Mouse (Mus musculus): ENCODE results near the gene Smim13. TPM values are rescaled to one million over a fixed set of nuclear protein-coding genes. Genes with fewer than 3 reads are reported as not detected.
"Not testable (repeated sequence)": the region's sequence is repeated elsewhere in the genome, so short reads cannot be mapped to it uniquely, and the experiment has no call there.

The Smim13 gene
- polyA plus RNA-seq, 1 experiment from 2014 or later: 15.3 TPM

DNA sequence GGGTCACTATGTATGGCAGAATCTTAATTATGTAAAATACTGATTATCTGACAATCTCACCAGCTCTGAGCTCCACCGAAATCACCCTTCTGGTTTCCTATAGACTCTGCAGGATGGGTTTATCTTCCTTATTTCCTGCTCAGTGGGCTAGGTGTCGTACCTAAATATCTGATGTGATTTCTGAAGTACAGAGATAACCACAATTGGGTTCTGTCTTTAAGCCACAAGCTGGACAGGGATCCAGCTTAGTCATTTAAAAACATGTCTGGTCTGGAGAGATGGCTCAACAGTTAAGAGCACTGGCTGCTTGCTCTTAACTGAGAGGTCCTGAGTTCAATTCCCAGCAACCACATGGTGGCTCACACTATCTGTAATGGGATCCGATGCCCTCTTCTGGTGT is 7.3 kb downstream of the Smim13 start:
- 94% methylated on average over 3 of the region's 3 CpGs for WGBS
- Histone ChIP-seq H3K9ac (replicated peaks) (no peak overlapping the region), H3K4me2 (no peak overlapping the region), H3K27me3 (no peaks in the 10 kb centered on the region), H3K4me3 (replicated peaks) (no peak overlapping the region), H3K36me3 (no peaks in the 10 kb centered on the region; the same call in 1 of the 2 replicates), H3K4me1 (replicated peaks) (no peaks in the 10 kb centered on the region), H3K9me3 (no peaks in the 10 kb centered on the region), H3K27ac (no peak overlapping the region)
- ATAC-seq (ENCODE audit: insufficient number of reproducible peaks, insufficient read depth, low FRiP score, low TSS enrichment, low read depth): no peak

DNA sequence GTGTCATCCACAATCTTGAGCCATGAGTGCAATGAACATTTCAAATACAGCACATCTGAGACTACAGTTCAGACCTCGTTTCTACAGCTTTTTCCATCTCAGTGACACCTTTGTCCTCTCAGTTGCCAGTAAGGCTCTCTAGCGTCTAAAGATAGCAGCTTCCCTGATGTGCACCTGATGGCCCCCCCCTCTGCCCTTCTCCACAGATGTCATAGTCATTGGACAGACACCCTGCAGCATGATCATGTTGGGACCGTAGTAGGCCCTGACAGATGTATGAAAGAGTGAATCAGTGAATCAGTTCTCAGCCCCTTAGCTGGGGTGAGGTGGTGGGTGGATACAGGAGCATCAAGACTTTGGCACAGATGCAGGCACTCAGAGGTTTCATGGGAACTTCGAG is 8.2 kb downstream of the Smim13 start:
- Histone ChIP-seq H3K9ac (replicated peaks) (no peak overlapping the region), H3K36me3 (no peaks in the 10 kb centered on the region; the same call in 1 of the 2 replicates), H3K9me3 (no peaks in the 10 kb centered on the region), H3K27me3 (no peaks in the 10 kb centered on the region), H3K4me2 (no peak overlapping the region), H3K27ac (no peak overlapping the region), H3K4me1 (replicated peaks) (no peaks in the 10 kb centered on the region), H3K4me3 (replicated peaks) (no peak overlapping the region)
- ATAC-seq (ENCODE audit: insufficient number of reproducible peaks, insufficient read depth, low FRiP score, low TSS enrichment, low read depth): no peak
- WGBS: 87% methylated on average over 4 of the region's 4 CpGs

DNA sequence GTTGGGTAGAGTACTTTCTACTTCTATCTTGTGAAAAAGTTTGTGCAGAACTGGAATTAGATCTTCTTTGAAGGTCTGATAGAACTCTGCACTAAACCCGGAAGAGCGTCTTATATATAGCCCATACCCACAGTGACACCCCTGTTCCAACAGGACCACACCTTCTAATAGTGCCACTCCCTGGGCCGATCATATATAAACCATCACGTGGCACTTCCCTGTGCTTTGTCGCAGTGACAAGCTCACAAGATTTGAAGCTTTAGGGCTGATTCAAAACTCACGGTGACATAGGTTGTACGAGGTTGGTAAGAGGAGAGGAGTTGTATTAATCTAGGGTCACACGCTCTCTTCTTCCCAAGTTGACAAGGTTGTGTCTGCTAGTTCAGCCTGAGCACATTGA is 12.0 kb downstream of the Smim13 start:
- not testable (repeated sequence) for H3K4me3 ChIP-seq (replicated peaks); H3K9ac ChIP-seq (replicated peaks); ATAC-seq (ENCODE audit: insufficient number of reproducible peaks, insufficient read depth, low FRiP score, low TSS enrichment, low read depth); H3K27me3 ChIP-seq; H3K4me2 ChIP-seq; H3K9me3 ChIP-seq; H3K36me3 ChIP-seq; H3K27ac ChIP-seq; H3K4me1 ChIP-seq (replicated peaks)
- 93% methylated on average over 8 of the region's 8 CpGs for WGBS

DNA sequence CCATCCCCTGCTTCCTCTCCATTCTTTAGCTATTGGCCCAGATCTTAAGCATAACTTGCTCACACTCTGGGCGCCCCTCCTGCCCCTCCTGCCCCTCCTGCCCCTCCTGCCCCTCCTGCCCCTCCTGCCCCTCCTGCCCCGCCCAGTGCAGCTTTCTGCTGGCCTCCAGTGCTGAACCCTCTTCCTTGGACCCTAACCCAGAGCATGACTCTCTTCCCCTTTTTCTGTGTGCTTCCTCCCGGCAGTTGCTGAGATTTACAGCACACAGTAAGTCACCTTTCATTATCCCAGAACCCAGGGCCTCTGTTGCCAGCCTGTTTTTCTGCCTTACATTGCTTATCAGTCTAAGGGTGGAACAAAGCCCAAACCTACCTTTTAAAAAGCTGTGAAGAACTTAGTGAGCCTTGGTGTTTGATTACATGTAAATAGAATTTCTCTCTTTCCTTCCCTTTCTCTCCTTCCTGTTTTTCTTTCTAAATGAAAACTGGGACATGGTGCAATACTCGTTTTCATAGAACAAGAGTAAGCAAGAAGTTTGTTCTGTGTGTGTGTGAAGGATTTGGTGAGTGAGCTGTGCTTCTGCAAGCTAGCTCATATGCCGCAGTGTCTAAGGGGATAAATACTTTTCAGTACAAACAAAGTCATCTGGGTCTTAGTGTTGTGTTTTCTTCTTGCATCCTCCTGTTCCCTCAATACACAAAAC is 13.8 kb downstream of the Smim13 start:
- 76% methylated on average over 5 of the region's 5 CpGs for whole genome bisulfite sequencing
- ATAC-seq (ENCODE audit: insufficient number of reproducible peaks, insufficient read depth, low FRiP score, low TSS enrichment, low read depth): no peak
- Histone ChIP-seq H3K36me3 (no peaks in the 10 kb centered on the region), H3K27me3 (no peaks in the 10 kb centered on the region), H3K9me3 (0 out of 2 replicates have a peak, but pooled peaks cover 3% of the 10 kb centered on the region), H3K27ac (no peak overlapping the region), H3K4me2 (no peak overlapping the region), H3K4me3 (replicated peaks) (no peak overlapping the region), H3K9ac (replicated peaks) (no peak overlapping the region), H3K4me1 (replicated peaks) (no peaks in the 10 kb centered on the region)

DNA sequence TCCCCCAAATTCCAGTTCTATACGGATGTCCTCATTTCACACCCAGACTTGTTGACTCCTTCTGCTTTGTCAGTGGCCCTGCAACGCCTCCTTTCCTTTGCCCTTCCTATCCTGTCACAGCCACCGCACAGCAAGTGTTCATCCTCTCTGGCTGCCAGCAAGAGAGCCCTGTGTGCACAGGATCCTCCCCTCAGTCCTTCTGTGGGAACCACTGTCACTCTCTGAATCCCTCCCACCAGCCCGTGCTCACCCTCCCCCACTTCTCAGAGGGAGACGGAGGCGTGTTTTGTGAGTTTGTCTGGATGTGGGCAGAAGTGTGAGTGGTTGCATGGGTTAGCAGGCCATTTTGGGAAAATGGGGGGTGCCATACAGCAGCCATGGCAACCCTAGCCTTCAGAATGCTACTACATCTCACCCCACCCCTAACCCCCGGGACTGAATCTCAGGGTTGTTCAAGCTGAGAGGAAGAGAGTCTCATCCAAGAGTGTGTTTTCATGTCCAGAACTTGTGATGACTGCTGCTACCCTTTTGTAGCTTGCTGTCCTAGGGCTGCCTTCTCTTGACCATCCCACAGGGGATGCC is 18.3 kb downstream of the Smim13 start:
- H3K9me3 ChIP-seq: 0 out of 2 replicates have a peak, but pooled peaks cover 3% of the 10 kb centered on the region
- H3K4me3 ChIP-seq (replicated peaks): no peak overlapping the region
- WGBS: 58% methylated on average over 7 of the region's 7 CpGs
- H3K27ac ChIP-seq: no peak overlapping the region
- H3K9ac ChIP-seq (replicated peaks): no peak overlapping the region
- no peaks in the 10 kb centered on the region for H3K27me3 ChIP-seq
- no peaks in the 10 kb centered on the region for H3K4me1 ChIP-seq (replicated peaks)
- no peak overlapping the region for H3K4me2 ChIP-seq
- no peaks in the 10 kb centered on the region for H3K36me3 ChIP-seq
- no peak for ATAC-seq (ENCODE audit: insufficient number of reproducible peaks, insufficient read depth, low FRiP score, low TSS enrichment, low read depth)

DNA sequence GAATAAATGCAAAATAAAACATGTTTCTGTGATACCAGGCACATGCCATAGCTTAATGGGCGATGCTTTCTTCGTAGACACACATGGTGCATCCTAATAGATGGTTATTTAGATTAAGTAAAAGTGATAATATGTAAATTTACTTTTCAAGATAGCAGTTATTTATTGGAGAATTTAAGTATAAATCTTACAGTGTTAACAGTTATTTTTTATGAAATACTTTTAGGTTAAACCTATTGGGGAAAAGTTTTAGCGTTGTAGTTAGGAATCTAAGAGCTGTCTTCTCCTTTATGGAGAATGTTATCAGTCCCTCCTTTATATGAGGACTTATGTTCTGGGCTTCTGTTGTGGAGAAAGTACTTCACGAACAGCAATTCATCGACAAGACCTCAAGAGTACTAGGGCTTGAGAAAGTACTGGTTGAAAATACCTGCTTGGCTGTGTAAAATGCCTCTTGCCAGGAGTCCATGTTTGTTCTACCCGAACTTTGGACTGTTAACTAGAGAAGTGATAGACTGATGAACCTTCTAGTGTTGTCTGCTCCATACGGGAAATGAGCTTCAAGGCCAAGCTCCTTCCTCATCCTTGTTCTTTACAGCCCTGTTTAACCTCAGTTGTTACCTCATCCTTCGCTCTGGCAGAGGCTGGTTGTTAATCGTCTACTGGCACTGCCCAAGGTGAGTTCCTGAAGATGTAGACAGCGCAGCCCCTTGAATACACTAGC is 24.4 kb downstream of the Smim13 start, which contains the start of gene Gm17364:
Gm17364 (minus strand) TSS at position 51 of the 724 bp plus-strand sequence.
- Histone ChIP-seq H3K27ac (no peak within 1 kb of the TSS), H3K27me3 (no peaks in the 10 kb centered on the region), H3K9ac (replicated peaks) (no peak within 1 kb of the TSS), H3K9me3 (no peaks in the 10 kb centered on the region; the same call in 1 of the 2 replicates), H3K4me2 (no peak within 1 kb of the TSS), H3K4me3 (replicated peaks) (no peak within 1 kb of the TSS), H3K36me3 (peaks cover 7% of the 10 kb centered on the region; the same call in 1 of the 2 replicates), H3K4me1 (replicated peaks) (no peaks in the 10 kb centered on the region; the same call in 1 of the 2 replicates)
- 92% methylated on average over 10 of the region's 10 CpGs for WGBS
- ATAC-seq (ENCODE audit: insufficient number of reproducible peaks, insufficient read depth, low FRiP score, low TSS enrichment, low read depth): no peak

DNA sequence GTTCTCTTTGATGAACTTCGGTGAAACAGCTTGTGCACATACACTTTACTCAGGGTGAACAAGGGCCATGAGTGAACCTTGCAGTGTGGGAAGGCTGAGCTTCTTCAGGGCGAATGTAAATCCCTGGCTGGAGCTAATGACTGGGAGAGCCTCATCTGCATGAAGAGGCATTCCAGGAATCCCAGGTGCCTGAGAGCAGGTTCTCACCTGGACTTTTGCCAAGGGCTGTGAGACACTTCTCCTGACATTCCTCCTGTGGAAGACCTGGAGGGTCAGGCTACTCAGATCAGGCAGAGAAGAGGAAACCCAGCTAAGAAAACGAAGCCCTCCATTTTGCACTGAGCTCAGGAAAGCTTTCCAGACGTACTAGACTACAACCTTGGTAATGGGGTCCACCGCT is 31.1 kb downstream of the Smim13 start:
- Histone ChIP-seq H3K4me1 (replicated peaks) (no peaks in the 10 kb centered on the region), H3K4me3 (replicated peaks) (no peak overlapping the region), H3K27me3 (no peaks in the 10 kb centered on the region), H3K4me2 (no peak overlapping the region), H3K27ac (no peak overlapping the region), H3K36me3 (no peaks in the 10 kb centered on the region), H3K9me3 (no peaks in the 10 kb centered on the region; the same call in 1 of the 2 replicates), H3K9ac (replicated peaks) (no peak overlapping the region)
- WGBS: 68% methylated on average over 5 of the region's 5 CpGs
- no peak for ATAC-seq (ENCODE audit: insufficient number of reproducible peaks, insufficient read depth, low FRiP score, low TSS enrichment, low read depth)

DNA sequence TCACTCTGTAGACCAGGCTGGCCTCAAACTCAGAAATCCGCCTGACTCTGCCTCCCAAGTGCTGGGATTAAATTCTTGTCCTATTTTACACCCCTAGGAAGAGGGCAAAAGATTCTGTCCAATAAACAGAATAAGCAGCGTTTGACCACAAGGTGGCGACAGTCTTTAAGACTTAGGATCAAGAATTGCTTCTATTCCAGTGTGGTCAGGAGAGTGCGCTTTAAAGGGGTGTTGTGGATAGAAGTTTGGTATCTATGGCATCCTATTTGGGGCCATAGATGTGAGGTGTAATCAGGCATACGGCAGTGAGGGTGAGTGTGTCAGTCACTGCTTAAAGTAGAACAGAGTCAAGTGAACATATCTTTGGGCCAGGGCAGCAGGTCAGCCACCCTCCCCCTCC is 33.6 kb downstream of the Smim13 start:
- 27% methylated on average over 5 of the region's 5 CpGs for WGBS
- ATAC-seq (ENCODE audit: insufficient number of reproducible peaks, insufficient read depth, low FRiP score, low TSS enrichment, low read depth): no peak
- H3K4me1 ChIP-seq (replicated peaks): no peaks in the 10 kb centered on the region

DNA sequence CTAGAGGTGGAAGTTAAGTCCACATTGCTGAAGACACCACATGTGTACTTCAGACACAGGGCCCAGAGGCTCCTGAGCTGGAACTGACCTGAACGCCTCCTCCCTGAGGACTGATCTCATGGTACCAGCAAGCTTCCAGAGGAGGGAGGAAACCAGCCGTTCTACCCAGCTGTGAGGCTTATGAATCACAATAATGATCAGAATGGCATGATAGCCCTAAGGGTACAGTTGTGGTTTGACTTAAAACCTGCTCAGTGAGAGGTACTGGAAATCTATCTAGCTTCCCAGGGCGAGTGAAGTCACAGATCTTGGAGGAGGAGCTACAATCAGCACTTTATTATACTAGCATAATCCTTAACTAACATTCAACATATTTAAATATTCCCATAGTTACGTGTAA is 35.8 kb downstream of the Smim13 start:
- no peak for ATAC-seq (ENCODE audit: insufficient number of reproducible peaks, insufficient read depth, low FRiP score, low TSS enrichment, low read depth)
- Histone ChIP-seq H3K27me3 (no peaks in the 10 kb centered on the region), H3K4me3 (replicated peaks) (no peak overlapping the region), H3K27ac (no peak overlapping the region), H3K4me2 (no peak overlapping the region), H3K4me1 (replicated peaks) (no peaks in the 10 kb centered on the region), H3K36me3 (no peaks in the 10 kb centered on the region), H3K9me3 (no peaks in the 10 kb centered on the region), H3K9ac (replicated peaks) (no peak overlapping the region)
- WGBS: 68% methylated on average over 4 of the region's 4 CpGs

More for the DNA sequence above, 33.6 kb downstream of the Smim13 start:
- Histone ChIP-seq H3K4me3 (replicated peaks) (no peak overlapping the region), H3K4me2 (no peak overlapping the region), H3K36me3 (no peaks in the 10 kb centered on the region), H3K9ac (replicated peaks) (no peak overlapping the region), H3K27ac (no peak overlapping the region), H3K27me3 (no peaks in the 10 kb centered on the region), H3K9me3 (no peaks in the 10 kb centered on the region)

DNA sequence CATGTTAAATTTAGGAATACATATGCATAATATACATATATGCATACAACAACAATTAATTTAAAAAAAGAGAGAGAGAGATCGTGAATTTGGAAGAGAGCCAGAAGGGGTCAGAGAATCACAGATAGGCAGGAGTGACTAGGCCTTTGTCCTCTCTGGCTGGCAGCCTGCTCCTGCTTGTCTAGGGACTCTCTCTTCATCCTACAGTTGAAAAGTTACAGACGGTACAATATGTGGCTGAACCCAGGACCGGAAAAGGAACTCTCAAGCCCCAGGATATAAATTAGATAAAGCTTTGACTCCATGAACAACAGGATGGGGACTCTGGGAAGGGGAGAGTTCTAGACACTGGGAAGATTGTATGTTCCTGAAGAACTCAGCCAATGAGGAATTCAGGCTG is 36.6 kb downstream of the Smim13 start:
- H3K9ac ChIP-seq (replicated peaks): no peak overlapping the region
- no peak overlapping the region for H3K4me3 ChIP-seq (replicated peaks)
- no peak overlapping the region for H3K4me2 ChIP-seq
- no peaks in the 10 kb centered on the region for H3K27me3 ChIP-seq
- no peak for ATAC-seq (ENCODE audit: insufficient number of reproducible peaks, insufficient read depth, low FRiP score, low TSS enrichment, low read depth)
- H3K36me3 ChIP-seq: no peaks in the 10 kb centered on the region
- 83% methylated on average over 3 of the region's 3 CpGs for WGBS
- H3K27ac ChIP-seq: no peak overlapping the region
- H3K4me1 ChIP-seq (replicated peaks): no peaks in the 10 kb centered on the region
- no peaks in the 10 kb centered on the region for H3K9me3 ChIP-seq

DNA sequence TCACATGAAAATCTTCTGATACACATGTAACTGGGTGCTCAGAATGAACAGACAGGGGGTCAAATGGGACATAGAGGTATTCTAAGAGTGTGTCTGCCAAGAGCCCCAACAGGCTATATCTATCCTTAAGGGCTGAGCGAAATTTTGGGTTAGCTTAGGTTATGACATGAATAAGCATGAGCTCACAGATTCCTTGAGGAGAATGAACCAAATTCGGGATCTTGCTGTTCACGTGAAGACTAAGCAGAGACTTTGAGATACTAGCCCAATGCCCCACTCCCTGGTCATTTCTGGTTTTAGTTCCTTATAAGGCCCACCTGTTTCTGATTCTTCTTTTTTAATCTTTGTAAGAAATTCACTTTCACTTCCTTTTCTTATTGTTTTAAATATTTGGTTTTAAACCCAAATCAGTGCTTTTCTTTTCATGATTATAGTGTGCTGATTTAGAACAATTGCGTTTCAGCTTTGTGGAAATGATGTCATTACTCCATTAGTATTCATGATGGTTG is 41.9 kb downstream of the Smim13 start:
- no peaks in the 10 kb centered on the region for H3K4me1 ChIP-seq (replicated peaks)
- 85% methylated on average over 4 of the region's 4 CpGs for WGBS
- H3K4me3 ChIP-seq (replicated peaks): no peak overlapping the region
- ATAC-seq (ENCODE audit: insufficient number of reproducible peaks, insufficient read depth, low FRiP score, low TSS enrichment, low read depth): no peak
- H3K27ac ChIP-seq: no peak overlapping the region
- H3K36me3 ChIP-seq: no peaks in the 10 kb centered on the region
- H3K9me3 ChIP-seq: no peaks in the 10 kb centered on the region
- no peaks in the 10 kb centered on the region for H3K27me3 ChIP-seq
- no peak overlapping the region for H3K9ac ChIP-seq (replicated peaks)
- H3K4me2 ChIP-seq: no peak overlapping the region

All from limb, embryonic 12.5 days (tissue).